Mouse (Mus musculus): ENCODE results near the gene Zfyve28. TPM values are rescaled to one million over a fixed set of nuclear protein-coding genes. Genes with fewer than 3 reads are reported as not detected.

The Zfyve28 gene
- total RNA-seq, 4 experiments from 2014 or later = 0.52 to 2.1 (median 1.1) TPM

DNA sequence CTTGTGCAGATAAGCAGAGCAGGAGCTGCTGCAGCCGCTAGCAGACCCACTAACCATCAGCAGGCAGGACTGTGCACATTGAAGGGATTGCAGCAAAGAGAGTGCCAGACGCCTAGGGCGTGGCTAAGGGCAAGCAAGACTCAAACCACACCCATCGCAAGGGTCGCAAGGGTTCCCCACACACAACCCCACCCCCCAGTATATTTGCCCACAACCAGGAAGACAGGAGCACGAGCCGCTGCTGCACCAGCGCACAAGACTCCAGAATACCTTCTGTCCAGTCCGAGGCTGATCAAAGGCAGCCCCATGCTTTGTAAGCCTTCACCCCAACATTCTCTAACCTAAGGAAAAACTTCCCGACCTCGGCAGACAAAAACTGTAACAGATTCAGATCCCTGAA, 1.7 kb downstream of the Zfyve28 start:
- no peak for DNase-seq

DNA sequence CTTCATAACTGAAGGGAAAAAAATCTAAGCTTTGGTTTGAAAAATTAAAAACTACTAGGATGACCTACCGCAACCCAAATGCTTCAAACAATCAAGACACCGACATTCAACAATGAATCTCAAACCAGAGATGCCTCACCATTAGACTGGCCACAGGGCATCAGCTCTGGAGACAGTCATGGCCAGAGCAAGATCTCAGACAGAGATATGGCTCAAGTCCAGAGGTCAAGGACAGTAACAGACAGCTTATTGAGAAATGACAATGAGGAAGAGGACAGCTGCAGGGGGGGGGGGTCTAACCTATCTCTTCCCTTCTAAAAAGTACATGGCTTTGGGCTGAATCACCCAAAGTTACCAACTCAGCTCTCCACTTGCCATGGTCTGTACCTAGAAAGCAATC, 3.0 kb downstream of the Zfyve28 start:
- DNase-seq = no peak

DNA sequence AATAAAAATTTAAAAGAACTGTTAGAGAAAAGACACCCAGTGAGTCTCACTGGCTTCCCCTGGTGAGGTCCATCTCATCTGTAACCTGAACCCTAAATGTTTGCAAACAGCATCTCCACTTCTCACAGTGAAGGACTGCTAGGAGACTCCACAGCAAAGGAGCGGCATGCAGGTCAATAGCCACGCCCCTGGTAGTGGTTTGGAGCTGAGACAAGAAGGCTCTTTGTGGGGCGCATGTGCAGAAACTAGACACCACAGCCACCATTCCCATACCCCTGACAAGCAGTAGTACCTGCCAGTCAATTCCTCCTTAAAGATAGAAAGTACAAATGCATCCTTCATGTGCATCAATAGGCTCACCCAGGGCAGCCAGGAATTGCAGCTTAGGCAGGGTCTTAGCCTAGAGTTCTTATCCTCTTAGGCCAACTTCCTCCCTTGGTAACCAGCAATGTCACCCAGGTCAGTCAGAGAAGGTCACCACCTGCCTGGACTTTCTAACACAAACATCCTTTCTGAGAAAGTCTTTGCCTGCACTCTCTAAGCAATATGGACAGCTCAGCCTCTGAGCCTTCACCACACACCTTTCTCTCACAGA, 4.0 kb downstream of the Zfyve28 start:
- no peak for DNase-seq

DNA sequence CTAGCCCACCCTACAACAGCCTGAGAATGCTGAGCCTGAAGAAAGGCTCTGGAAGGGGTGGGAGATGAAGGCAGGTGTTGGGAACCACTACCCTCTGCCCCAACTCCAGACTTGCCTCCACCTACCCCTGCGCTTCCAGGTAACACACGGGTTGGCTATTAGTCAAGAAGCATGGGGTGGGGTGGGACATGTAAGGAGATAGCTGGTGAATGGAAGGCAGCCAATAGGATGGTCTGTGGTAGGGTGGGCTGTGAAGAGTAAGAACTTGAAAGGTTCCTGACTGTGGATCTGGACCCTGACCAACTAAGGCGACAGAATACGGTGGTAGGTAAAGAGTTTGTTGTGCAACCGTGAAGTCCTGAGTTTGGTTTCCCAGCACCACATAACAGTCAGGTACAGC, 4.9 kb downstream of the Zfyve28 start:
- no peak for DNase-seq

DNA sequence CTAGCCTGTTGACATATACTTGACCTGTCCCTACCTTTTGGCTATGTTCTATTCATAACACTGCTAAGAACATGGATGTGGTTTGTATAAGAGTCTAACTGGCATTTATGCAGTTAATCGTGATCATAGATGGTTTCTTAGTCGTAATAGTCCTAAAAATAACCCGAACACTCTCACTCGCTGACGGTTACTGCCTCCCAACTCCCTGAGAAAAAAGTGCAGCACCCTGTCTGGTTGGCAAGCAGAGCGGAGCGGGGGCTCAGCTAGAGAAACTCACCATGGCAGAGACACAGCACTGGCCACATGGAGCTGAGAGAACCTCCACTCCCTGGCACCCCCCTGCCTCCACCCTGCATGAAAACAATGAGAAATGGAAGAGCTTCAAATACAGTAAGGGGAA, 7.3 kb downstream of the Zfyve28 start:
- DNase-seq = no peak

DNA sequence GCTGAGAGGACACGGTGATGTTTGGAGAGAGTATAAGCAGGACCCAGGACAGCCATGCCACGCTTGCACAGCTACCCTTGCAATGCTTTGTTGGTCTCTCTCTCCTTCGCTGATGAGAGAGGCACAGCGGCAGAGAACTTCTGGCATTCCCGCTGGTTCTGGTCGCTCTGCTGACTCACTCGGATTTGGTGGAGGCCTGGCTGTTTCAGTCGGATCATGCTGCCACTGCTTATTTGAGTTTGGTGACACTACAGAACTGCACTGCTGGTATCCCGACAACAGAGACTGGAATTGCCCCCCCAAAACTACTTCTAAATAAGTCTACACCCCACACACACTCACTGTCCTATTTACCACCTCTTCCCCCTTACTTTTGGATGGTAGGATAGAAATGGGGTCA, 9.0 kb downstream of the Zfyve28 start:
- no peak for DNase-seq

DNA sequence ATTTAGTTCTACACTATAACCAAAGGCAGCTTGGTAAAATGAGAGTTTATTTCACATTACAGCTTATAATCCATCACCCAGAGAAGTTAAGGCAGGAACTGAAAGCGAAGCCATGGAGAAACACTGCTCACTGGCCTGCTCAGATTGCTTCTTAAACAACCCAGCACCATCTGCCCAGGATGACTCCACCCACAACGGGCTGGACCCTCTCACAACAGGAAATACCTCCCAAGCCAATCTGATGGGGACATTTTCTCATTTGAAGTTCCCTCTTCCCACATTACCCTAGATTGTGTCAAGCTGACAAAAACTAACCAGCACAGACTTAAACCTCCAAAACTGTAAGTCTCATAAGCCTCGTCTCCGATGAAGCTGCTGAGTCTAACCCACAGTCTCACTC, 10.2 kb downstream of the Zfyve28 start:
- DNase-seq = no peak

DNA sequence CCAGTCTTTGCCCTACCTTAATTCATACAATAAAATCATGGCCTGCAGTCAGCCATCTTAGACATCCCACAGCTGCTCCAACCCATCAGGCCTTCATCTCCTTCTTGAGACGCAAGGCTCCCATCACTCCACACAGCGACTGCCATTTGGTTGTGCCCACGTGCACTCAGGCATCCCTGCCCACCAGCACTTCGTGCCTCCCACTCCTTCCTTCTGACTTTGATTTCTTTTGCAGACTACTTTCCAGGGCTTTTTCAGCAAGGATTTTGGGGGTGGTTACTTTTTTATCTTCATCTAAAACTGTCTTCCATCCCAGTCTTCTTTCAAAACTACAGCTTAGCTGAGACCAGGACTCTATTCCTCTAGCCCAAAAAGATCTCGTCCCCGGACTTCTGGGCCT, 11.5 kb downstream of the Zfyve28 start:
- DNase-seq = no peak

DNA sequence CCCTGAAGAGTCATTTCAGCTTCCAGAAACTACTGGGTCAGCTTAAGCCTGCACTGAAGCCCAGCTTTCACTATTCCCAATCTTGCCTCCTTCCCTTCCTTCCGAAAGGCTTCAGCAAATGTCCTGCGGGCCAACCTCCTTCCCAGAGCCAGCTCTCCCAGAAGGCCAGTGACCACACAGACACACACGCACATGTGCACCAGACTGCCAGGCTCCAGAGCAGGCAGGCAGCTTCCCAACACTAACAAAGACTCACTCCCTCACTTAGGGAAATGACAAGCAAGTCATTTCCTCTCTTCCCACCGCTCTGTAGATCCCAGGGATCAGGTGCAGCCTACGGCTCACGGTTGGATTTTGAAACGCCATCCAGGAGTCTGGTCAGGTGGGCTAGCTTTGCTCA, 12.1 kb downstream of the Zfyve28 start:
- no peak for DNase-seq

DNA sequence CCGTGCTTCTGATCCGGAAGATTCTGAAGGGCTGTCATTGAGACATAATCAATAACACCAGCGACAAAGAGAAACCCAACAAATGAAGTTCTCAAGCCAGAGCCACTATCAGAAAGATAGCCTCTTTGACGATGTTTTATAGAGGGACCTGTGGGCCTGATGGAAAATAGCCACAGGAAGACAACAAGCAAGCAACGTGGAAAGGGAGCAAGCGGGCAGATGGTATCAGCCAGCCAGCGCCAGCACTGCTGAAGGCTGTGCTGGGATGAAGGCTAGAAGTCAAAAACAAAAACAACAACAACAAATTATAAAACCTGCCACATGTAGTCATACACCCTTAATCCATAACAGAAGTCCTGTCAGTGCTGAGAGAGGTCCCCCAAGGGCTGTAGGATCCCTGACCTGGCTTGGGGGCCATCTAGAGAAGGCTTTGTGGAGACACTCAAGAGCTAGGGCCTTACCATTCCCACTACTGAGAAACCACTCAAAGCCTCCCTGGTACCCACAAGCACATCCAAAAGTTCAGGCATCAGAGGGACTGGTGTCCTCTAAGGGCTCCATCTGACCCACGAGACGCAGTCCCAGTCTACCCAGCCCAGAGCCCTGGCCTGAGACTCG, 13.5 kb downstream of the Zfyve28 start:
- DNase-seq = no peak

DNA sequence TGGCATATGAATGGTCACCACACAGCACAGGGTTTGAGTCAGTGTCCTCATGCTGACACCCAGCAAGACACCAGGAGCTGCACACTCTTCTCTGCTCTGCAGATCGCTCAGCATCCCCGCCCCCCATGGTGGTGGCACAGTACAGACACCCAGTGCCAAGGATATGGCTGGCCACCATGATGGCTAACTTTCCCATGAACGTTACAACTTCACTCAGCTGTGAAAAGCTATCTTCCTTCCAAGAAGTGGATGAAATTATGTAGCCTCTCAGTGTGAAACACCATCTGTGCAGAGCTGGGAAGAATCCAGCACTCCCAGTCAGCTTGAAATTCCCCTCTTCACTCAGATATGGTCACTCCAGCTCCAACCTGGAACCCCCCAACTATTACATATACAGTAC, 14.0 kb downstream of the Zfyve28 start:
- DNase-seq = no peak

DNA sequence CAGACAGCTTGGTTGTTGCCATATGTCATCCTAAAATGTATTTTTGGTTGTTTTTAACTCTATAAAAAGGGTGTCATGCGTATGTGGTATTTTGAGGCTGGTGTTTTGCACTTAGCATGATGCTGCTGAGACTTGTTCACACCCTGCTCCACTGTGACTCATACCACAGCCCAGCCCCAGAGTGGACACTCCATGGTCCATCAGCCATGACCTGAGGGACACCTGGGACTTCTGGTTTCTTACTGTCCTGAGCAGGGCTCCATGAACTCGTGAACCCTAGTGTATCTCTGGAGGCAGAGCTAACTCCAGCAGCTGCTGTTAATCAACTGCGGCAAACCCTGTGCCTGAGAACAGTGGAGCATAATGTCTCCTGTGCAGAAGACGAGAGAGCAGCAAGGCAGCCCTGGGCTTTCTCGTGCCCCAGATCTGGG, 15.0 kb downstream of the Zfyve28 start:
- no peak for DNase-seq

DNA sequence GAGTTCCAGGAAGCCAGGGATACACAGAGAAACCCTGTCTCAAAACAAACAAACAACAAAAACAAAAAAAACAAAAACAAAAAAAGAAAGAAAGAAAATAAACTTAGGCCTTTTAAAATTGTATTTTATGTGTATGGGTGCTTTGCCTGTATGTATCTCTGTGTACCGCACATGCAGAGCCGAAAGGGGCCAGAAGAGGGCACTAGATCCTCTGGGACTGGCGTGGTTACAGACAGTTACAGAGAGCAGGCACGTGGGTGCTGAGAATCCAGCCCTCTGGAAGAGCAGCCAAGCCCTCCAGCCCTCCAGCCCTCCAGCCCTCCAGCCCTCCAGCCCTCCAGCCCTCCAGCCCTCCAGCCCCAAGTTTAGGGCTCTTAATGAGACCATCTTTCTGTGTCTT, 16.5 kb downstream of the Zfyve28 start:
- DNase-seq = no peak

DNA sequence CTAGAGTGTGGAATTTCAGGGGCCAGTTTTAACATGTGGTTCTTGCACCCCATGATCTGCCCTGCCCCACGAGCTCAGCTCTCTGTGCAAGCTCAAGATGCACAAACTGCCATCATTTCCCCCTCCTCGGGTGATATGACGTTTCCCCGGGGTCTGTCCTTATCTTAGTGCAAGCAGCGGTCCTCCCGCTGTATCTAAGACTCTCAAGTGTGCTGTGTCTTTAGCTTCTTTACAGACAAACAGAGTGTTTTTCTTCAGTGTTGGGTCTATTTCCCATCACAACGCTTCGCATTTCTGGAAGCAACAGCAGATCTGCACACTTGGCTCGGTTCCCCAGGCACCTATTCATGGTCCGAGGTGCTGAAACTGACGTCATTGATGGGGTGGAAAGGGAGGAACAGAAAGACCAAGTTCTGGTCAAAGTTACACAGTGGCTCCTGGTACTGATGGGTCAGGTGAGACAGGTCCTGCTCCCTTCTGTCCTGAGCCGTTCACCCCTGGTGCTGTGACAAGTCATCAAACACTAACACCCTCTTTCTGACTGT, 18.3 kb downstream of the Zfyve28 start:
- no peak for DNase-seq

DNA sequence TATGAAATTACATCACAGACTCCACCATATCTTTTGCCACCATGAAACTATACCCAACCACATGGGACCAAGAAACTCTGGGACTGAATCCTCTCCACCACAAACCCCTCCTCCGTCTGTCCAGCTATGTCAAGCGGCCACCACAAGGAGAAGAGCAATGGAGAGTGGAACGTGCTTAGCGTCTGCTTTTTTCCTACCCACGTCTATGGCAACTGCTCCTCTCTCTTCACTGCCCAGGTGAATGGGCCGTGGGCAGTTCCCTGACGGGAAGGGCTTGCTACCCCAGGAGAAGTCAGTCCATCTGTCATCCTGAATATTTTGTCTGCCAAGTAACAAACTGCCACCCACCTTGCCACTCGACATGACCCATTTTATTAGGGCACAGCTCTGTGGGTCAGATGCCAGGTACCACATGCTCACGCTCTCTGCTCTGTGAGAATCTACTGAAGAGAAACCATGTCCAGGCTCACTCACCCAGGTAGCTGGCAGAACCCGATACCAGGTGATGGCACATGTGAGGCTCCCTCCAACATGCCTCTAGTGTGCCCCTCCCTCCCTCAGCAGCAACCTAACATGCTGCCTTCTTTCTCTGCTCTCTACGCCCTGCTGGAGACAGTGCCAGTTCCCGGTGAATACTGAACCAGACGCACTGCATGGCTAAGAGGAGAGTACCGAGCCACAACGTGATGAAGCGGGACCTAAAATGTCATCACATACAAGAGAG, 18.9 kb downstream of the Zfyve28 start:
- DNase-seq = no peak

DNA sequence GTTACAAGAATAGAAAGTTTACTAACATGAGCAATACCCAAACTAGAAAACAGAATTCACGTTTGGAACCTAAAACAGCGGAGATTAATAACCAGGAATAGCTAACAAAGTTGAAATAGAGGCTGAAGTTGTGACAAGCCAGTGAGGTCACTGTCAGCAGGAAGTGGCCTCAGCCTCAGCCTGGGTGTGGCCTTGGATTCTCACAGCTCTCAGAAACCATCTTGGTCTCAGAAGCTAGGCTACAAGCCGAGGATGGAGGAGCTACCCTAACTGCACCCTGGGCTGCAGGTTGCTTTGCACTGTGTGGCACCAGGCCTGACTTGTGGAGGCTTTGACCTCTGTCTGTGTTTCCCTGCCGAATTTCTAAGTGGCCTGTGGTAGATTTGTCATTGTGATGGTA, 22.2 kb downstream of the Zfyve28 start:
- DNase-seq = no peak

DNA sequence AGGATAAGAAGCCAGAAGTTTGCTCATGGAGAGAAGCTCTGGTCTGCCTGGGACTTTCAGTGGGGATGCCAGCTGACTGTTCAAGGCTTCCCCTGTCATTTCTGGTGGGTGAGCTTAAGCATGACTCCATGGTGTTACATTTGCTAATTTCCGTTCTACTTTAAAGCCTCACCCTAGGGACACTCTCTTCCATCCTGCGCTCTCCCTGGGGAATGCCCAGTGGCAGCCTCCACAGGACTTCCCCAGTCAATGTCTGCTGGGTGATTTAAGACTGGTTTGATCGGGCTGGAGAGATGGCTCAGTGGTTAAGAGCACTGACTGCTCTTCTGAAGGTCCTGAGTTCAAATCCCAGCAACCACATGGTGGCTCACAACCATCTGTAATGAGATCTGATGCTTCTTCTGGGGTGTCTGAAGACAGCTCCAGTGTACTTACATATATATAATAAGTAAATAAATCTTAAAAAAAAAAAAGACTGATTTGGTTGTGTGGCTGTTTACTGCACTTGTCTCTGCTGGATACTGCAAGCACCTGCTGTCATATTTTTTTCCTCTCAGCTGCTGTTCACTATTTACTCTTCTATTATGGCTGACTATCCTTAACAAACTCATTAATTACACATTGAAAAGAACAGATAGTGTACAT, 29.0 kb downstream of the Zfyve28 start:
- DNase-seq = no peak

DNA sequence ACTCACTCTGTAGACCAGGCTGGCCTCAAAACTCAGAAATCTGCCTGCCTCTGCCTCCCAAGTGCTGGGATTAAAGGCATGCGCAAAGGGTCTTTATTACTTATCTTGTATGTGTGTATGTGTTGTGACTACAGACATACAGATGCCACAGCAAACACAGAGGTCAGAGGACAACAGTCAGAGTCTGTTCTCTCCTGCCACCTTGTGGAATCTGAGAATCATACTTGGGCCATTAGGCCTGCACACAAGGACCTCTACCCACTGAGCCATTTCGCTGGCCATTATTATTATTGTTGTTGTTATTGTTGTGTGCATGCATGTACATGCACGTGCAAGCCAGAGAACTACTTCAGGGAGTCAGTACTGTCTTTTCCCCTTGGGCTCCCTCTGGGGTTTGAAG, 33.1 kb downstream of the Zfyve28 start:
- no peak for DNase-seq

DNA sequence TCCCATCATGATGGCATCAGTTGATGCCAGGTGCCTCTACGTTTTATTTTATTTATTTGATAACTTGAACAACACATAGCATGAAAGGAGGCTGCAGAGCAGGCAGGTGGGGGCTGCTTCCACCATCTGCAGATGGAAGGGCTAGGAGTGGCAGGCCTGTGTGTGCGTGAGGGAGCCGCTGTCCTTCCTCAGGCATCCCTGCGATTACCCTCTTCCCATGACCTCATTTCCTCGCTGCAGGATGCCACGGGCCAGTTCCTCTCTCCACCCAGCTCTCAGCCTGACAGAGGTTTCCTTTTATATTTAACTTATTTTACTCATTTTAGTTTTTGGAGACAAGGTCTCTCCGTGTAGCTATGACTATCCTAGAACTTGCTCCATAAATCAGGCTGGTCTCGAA, 33.9 kb downstream of the Zfyve28 start:
- no peak for DNase-seq

DNA sequence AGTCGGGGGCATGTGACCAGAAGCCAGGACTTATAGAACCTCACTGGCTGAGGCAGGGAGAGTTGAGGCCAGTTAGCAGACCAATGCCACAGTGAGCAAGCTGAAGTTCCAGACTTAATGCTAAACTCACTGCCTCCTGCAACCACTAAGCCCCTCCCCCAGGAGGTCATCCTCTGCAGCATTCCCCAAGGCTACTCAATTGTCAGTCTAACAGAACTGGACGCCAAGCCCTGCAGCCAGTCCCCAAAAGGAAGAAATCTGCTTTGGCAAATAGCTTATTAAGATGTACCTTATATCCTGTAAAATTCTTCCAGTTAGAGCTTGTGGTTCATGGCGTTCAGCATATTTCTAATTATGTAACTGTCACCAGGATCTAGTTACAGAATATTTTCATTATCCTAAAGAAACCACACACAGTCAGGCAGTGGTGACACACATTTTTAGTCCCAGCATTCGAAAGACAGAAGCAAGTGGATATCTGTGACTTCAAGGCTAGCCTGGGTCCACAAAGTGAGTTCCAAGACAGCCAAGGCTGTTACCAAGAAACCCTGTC, 35.2 kb downstream of the Zfyve28 start:
- no peak for DNase-seq

DNA sequence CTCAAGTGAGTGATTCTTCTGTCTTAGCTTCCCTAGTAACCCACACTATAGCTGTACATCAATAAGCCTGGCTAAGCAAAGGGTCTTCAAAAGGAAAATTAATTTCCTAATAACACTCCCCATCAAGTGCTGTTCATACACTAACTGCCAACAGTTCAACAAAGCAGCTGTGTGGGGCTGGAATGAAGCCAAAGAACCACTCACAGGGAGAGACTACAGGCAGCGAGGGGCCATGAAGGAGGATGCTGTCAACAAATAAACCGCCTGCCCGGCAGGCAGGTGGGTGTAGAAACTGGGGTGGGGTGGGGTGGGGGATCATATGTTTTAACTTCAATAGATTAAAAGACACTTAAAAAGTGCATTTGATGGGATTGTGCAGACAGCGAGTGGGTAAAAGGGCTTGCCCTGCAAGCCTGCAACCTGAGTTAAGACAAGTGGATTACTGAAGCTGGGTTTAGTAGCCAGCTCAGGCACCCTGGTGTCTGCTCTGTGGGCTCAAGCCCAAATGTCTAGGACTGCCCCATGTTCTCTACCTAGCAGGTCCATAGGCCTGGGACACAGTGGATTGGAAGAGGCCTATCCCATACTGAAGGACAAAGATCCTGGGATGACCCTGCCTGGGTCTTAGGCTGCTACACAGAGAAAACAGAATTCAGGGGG, 35.8 kb downstream of the Zfyve28 start:
- no peak for DNase-seq

DNA sequence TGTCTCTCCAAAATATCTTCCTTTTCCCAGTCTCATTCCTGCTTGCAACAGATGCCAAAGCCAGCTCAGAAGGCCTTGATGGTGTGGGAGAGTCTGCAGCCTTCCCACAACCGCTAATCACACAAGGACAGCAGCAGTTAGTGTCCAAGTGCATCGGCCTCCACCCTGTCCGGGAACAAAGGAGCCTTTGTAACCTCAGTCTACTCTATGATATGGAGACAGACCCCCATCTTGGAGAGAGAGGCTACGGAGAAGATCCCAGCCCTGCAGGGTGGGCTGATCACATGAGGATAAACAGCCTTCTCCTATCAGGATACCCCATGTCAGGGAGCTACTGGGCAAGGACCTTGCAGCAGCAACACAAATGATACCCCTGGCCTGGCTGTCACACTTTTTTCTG, 36.5 kb downstream of the Zfyve28 start:
- peak; percentile 48 for DNase-seq

DNA sequence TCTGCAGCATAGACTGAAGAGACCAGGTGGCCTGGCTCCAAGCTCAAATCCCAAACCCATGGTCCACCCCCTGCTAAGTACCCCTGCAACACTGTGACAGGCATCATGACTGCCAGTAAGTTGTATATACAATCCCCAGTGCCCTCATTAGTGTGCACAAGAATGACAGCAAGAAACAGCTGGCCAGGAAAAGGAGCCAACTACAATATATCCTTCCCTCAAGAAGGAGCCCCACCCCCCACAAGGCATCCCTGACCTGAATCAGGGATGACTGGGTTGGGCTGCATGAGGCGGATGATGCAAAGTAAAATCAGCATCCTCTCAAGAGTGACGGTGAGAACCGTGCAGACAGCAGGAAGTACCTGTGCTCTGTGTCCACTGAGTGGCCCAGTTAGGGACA, 38.2 kb downstream of the Zfyve28 start:
- DNase-seq = no peak
